Mouse (Mus musculus): ENCODE data around the gene Vmn1r195. TPM values are rescaled to one million over a fixed set of nuclear protein-coding genes. Genes with fewer than 3 reads are reported as not detected.
"Not testable (repeated sequence)": the region's sequence is repeated elsewhere in the genome, so short reads cannot be mapped to it uniquely, and the experiment has no call there.

The Vmn1r195 gene
- polyA plus RNA-seq (2014; fragmentation: Nextera tagmentation; extraction: Ambion mirVana), result not detected in 2 replicates

DNA sequence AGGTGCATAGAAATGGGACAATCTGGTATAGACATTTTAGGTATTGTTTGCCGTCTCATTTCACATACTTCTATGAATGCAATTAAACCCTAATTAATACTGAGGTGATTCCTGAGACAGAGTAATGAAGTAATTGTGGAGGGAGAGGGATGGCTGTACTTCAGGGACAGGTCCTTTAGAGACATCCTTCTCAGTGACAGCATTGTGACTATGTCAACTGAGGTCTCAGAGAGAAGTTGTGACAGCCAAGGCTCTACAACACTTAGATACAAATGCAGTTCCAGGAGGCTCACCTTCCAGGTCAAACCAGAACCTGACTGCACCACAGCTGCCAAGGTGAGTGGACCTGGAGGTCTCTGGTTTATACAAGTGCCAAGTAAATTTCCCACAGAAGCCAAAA, at the start of gene Vmn1r195:
Gene Vmn1r195, plus strand, starts transcription at position 301 of the 400 bp plus-strand sequence.
- H3K27ac ChIP-seq (ENCODE audit: low read depth, low read length); H3K4me3 ChIP-seq (ENCODE audit: low read depth, low read length); H3K36me3 ChIP-seq (ENCODE audit: control insufficient read depth, insufficient read depth, low read length); H3K4me2 ChIP-seq; ATAC-seq (replicated peaks; ENCODE audit: insufficient number of reproducible peaks, low FRiP score, low TSS enrichment); H3K27me3 ChIP-seq (ENCODE audit: control insufficient read depth, insufficient read depth, low read length); H3K9ac ChIP-seq (ENCODE audit: low read depth, low read length); H3K4me1 ChIP-seq (ENCODE audit: control insufficient read depth, insufficient read depth, low read length); H3K9me3 ChIP-seq (replicated peaks; ENCODE audit: control insufficient read depth, low read length): not testable (repeated sequence)
- 84% methylated on average over 1 of the region's 1 CpGs for WGBS (ENCODE audit: insufficient replicate concordance)

DNA sequence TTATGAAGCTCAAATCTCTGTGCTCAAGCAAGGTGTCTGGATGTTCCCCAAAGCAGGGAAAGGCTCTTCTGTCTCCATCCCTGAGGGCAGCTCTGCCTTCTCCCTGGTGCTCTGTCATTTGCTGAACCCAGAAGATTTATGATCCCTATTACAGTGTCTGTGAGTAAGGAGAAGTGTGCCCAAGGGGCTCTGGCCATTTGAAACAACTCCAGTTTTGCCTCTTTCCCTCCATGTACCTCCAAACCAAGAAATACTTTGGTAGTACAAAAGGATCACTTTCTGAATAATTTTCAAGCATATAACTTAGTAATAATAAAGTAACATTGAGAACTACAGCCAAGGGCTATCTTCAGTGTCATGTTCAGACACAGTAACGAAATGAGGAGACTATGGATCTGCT, 47.3 kb upstream of the Vmn1r195 start, which contains the start of gene Vmn1r193:
Gene Vmn1r193, minus strand, starts transcription at position 101 of the 400 bp plus-strand sequence.
- not testable (repeated sequence) for H3K36me3 ChIP-seq (ENCODE audit: control insufficient read depth, insufficient read depth, low read length); H3K27me3 ChIP-seq (ENCODE audit: control insufficient read depth, insufficient read depth, low read length); H3K27ac ChIP-seq (ENCODE audit: low read depth, low read length); H3K9ac ChIP-seq (ENCODE audit: low read depth, low read length); H3K4me2 ChIP-seq; H3K4me3 ChIP-seq (ENCODE audit: low read depth, low read length); H3K4me1 ChIP-seq (ENCODE audit: control insufficient read depth, insufficient read depth, low read length); H3K9me3 ChIP-seq (replicated peaks; ENCODE audit: control insufficient read depth, low read length); ATAC-seq (replicated peaks; ENCODE audit: insufficient number of reproducible peaks, low FRiP score, low TSS enrichment)
- 51% methylated on average over 1 of the region's 1 CpGs for WGBS (ENCODE audit: insufficient replicate concordance)

DNA sequence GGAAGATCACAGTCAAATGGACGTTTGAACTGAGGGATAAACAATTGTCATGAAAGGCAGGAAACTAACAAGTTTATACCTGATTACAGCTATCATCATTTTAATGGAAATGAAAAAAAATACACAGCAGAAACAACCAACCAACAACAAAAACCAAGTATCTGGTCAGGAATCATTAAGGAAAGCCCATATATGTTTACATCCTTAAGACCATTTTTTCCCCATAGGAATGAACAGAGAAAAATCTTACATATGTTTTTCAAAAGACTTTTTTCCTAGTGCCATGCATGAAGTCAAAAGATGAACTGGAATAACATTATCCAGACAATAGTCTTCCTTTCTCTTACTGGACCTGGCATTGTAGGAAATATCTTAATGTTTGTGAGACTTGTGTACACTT, 26.4 kb upstream of the Vmn1r195 start, which contains the start of gene Vmn1r194:
Gene Vmn1r194, plus strand, starts transcription at position 301 of the 400 bp plus-strand sequence.
- no peaks in the 10 kb centered on the region for H3K27me3 ChIP-seq (ENCODE audit: control insufficient read depth, insufficient read depth, low read length)
- no peaks in the 10 kb centered on the region for H3K9me3 ChIP-seq (replicated peaks; ENCODE audit: control insufficient read depth, low read length)
- H3K36me3 ChIP-seq (ENCODE audit: control insufficient read depth, insufficient read depth, low read length), result no peaks in the 10 kb centered on the region
- H3K4me3 ChIP-seq (ENCODE audit: low read depth, low read length), result no peak within 1 kb of the TSS
- H3K4me1 ChIP-seq (ENCODE audit: control insufficient read depth, insufficient read depth, low read length), result no peaks in the 10 kb centered on the region
- H3K27ac ChIP-seq (ENCODE audit: low read depth, low read length), result no peak within 1 kb of the TSS
- no peak for ATAC-seq (replicated peaks; ENCODE audit: insufficient number of reproducible peaks, low FRiP score, low TSS enrichment)
- WGBS (ENCODE audit: insufficient replicate concordance), result 32% methylated on average over 1 of the region's 1 CpGs
- H3K9ac ChIP-seq (ENCODE audit: low read depth, low read length), result no peak within 1 kb of the TSS
- H3K4me2 ChIP-seq, result no peak within 1 kb of the TSS

DNA sequence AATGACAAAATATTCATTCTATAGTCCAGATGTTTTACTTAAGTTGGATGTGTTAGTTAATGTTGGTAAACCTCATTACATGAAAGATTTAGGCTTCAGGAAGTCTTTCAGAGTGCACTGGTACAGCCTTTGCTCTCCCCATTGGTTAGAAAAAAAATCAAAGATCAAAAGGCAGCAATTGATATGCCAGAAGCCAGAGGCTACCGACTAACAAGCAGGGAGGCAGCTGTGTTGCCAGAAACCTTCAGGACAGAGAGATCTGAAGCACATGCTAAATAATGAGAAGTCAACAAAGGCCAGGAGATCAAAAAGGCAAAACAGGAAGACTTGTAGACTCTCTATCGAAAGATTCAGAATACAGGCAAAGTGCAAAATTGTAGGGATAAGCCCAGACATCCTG, 1.4 kb downstream of the Vmn1r195 start:
- WGBS (ENCODE audit: insufficient replicate concordance), result 58% methylated on average over 2 of the region's 2 CpGs
- no peaks in the 10 kb centered on the region for H3K27me3 ChIP-seq (ENCODE audit: control insufficient read depth, insufficient read depth, low read length)
- no peak for ATAC-seq (replicated peaks; ENCODE audit: insufficient number of reproducible peaks, low FRiP score, low TSS enrichment)

DNA sequence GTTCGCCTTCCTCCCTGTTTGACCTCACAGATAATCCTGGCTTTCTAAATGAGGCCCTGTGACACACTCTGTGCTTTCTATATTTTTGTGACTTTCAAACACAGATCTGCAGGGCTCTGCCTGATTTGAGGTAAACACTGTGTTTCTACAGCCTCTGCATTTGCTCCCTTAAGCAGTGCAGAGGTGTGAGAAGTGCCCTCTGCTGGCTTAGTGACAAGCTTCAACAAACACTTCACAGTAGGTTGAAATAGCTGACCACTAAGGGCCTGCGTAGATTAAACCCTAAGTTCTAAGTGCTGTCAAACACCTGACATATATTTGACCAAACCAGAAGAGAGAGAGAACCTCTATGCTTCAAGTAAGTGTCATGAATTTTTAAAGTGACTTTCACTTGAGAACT, 14.3 kb downstream of the Vmn1r195 start:
- Histone ChIP-seq H3K4me3 (ENCODE audit: low read depth, low read length) (no peak overlapping the region), H3K4me1 (ENCODE audit: control insufficient read depth, insufficient read depth, low read length) (no peaks in the 10 kb centered on the region), H3K27me3 (ENCODE audit: control insufficient read depth, insufficient read depth, low read length) (no peaks in the 10 kb centered on the region), H3K27ac (ENCODE audit: low read depth, low read length) (no peak overlapping the region), H3K36me3 (ENCODE audit: control insufficient read depth, insufficient read depth, low read length) (no peaks in the 10 kb centered on the region), H3K9me3 (replicated peaks; ENCODE audit: control insufficient read depth, low read length) (no peaks in the 10 kb centered on the region), H3K9ac (ENCODE audit: low read depth, low read length) (no peak overlapping the region), H3K4me2 (no peak overlapping the region)
- 59% methylated on average over 2 of the region's 2 CpGs for WGBS (ENCODE audit: insufficient replicate concordance)
- ATAC-seq (replicated peaks; ENCODE audit: insufficient number of reproducible peaks, low FRiP score, low TSS enrichment), result no peak; the same call in 1 of the 2 replicates

More for the DNA sequence above, 1.4 kb downstream of the Vmn1r195 start:
- Histone ChIP-seq H3K4me2 (no peak overlapping the region), H3K4me3 (ENCODE audit: low read depth, low read length) (no peak overlapping the region), H3K9me3 (replicated peaks; ENCODE audit: control insufficient read depth, low read length) (no peaks in the 10 kb centered on the region), H3K36me3 (ENCODE audit: control insufficient read depth, insufficient read depth, low read length) (no peaks in the 10 kb centered on the region), H3K4me1 (ENCODE audit: control insufficient read depth, insufficient read depth, low read length) (no peaks in the 10 kb centered on the region), H3K27ac (ENCODE audit: low read depth, low read length) (no peak overlapping the region), H3K9ac (ENCODE audit: low read depth, low read length) (no peak overlapping the region)

DNA sequence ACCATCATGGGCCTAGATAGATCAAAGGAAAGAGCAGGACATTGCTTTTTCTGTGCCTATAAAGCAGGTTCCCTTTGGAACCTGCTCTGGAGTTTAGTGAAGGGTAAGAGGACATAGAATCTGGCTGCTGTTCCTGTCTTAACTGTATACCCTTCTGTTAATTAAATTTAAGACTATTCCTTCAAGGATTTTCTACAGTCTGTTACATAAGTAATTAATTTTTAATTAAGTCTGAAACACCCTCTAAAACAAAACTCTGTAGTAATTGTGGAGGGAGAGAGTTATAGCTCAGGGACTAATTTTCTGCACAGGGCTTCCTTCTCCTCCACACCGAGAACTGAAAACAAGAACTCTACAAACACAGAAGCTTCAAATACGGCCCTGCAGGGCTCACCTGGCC, 19.3 kb downstream of the Vmn1r195 start, which contains the start of gene Vmn1r196:
Gene Vmn1r196, plus strand, starts transcription at position 301 of the 400 bp plus-strand sequence.
- H3K4me1 ChIP-seq (ENCODE audit: control insufficient read depth, insufficient read depth, low read length), result no peaks in the 10 kb centered on the region
- no peak within 1 kb of the TSS for H3K4me3 ChIP-seq (ENCODE audit: low read depth, low read length)
- H3K27ac ChIP-seq (ENCODE audit: low read depth, low read length), result no peak within 1 kb of the TSS
- 59% methylated on average over 2 of the region's 2 CpGs for WGBS (ENCODE audit: insufficient replicate concordance)
- no peak for ATAC-seq (replicated peaks; ENCODE audit: insufficient number of reproducible peaks, low FRiP score, low TSS enrichment)
- H3K4me2 ChIP-seq, result no peak within 1 kb of the TSS
- no peak within 1 kb of the TSS for H3K9ac ChIP-seq (ENCODE audit: low read depth, low read length)
- H3K9me3 ChIP-seq (replicated peaks; ENCODE audit: control insufficient read depth, low read length), result no peaks in the 10 kb centered on the region
- H3K27me3 ChIP-seq (ENCODE audit: control insufficient read depth, insufficient read depth, low read length), result no peaks in the 10 kb centered on the region
- H3K36me3 ChIP-seq (ENCODE audit: control insufficient read depth, insufficient read depth, low read length), result no peaks in the 10 kb centered on the region

DNA sequence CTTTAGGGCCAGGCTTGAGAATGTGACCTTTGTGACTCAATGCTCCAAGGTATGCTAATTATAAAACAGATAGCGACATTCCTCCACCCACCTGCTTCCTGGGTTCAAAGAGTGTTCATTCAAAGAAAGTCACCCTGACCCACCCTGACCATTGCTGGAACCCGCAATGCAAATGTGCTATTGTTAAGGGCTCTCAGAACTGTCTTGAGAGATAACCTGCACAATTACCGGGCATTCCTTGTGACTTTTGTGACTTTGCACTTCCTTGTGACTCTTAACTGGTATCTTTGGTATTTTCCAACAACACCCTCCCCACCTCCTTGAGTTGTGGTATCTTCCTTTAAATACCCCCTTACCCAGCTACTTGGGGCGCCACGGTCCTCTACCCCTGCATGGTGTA, 37.8 kb downstream of the Vmn1r195 start:
- 83% methylated on average over 5 of the region's 5 CpGs for WGBS (ENCODE audit: insufficient replicate concordance)
- not testable (repeated sequence) for H3K27ac ChIP-seq (ENCODE audit: low read depth, low read length)

DNA sequence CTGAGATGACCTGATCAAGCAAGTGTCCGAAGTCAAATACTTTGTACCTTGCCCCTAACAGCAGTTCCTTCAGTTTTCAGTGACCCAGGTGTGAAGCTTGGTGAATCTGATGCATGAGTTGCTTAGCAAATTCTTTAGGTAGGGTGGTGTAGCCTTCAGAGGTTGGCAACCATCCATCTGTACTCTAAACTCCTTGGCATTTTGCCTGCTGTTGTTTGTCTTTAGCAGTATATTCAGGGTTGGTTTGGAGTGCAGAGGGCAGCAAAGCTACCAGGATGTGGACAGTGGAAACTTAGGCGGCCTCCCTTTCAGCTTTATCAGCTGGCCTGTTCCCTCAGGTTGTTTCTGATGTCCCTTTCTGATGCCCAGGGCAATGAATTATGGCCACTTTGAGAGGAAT, 45.0 kb downstream of the Vmn1r195 start:
- Histone ChIP-seq H3K9me3 (replicated peaks; ENCODE audit: control insufficient read depth, low read length) (no peaks in the 10 kb centered on the region; the same call in 1 of the 2 replicates), H3K4me2 (no peak overlapping the region), H3K9ac (ENCODE audit: low read depth, low read length) (no peak overlapping the region), H3K36me3 (ENCODE audit: control insufficient read depth, insufficient read depth, low read length) (no peaks in the 10 kb centered on the region), H3K4me3 (ENCODE audit: low read depth, low read length) (no peak overlapping the region), H3K27me3 (ENCODE audit: control insufficient read depth, insufficient read depth, low read length) (no peaks in the 10 kb centered on the region), H3K4me1 (ENCODE audit: control insufficient read depth, insufficient read depth, low read length) (no peaks in the 10 kb centered on the region), H3K27ac (ENCODE audit: low read depth, low read length) (no peak overlapping the region)
- no peak for ATAC-seq (replicated peaks; ENCODE audit: insufficient number of reproducible peaks, low FRiP score, low TSS enrichment)
- WGBS (ENCODE audit: insufficient replicate concordance), result 70% methylated on average over 2 of the region's 2 CpGs

More for the DNA sequence above, 37.8 kb downstream of the Vmn1r195 start:
- not testable (repeated sequence) for H3K4me2 ChIP-seq; H3K4me1 ChIP-seq (ENCODE audit: control insufficient read depth, insufficient read depth, low read length); H3K9me3 ChIP-seq (replicated peaks; ENCODE audit: control insufficient read depth, low read length); H3K4me3 ChIP-seq (ENCODE audit: low read depth, low read length); H3K27me3 ChIP-seq (ENCODE audit: control insufficient read depth, insufficient read depth, low read length); H3K9ac ChIP-seq (ENCODE audit: low read depth, low read length); ATAC-seq (replicated peaks; ENCODE audit: insufficient number of reproducible peaks, low FRiP score, low TSS enrichment); H3K36me3 ChIP-seq (ENCODE audit: control insufficient read depth, insufficient read depth, low read length)

DNA sequence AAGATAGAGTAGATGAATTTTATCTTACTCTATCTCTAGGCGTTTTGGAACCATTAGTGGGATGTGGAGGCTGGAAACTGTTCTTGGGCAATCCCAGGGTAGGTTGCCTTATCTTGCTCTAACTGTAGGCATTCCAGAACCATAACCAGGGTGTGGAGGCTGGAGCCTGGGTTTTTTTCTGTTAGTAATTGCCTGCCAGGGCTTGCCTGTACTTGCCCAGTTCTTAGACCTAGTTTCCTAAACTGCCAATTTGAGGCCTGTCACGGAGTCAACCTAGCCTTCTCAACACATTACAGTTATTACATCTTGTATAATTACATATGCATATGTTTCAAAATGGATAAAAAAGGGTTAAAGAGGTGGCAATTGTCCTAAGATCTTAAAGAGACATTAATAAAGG, 47.0 kb downstream of the Vmn1r195 start:
- WGBS (ENCODE audit: insufficient replicate concordance), result 71% methylated on average over 2 of the region's 2 CpGs
- no peak overlapping the region for H3K9ac ChIP-seq (ENCODE audit: low read depth, low read length)

More for the DNA sequence above, 47.0 kb downstream of the Vmn1r195 start:
- H3K4me1 ChIP-seq (ENCODE audit: control insufficient read depth, insufficient read depth, low read length), result no peaks in the 10 kb centered on the region
- H3K27ac ChIP-seq (ENCODE audit: low read depth, low read length), result no peak overlapping the region
- H3K36me3 ChIP-seq (ENCODE audit: control insufficient read depth, insufficient read depth, low read length), result no peaks in the 10 kb centered on the region
- no peak overlapping the region for H3K4me3 ChIP-seq (ENCODE audit: low read depth, low read length)
- H3K9me3 ChIP-seq (replicated peaks; ENCODE audit: control insufficient read depth, low read length), result no peaks in the 10 kb centered on the region; the same call in 1 of the 2 replicates
- H3K4me2 ChIP-seq, result no peak overlapping the region
- H3K27me3 ChIP-seq (ENCODE audit: control insufficient read depth, insufficient read depth, low read length), result no peaks in the 10 kb centered on the region
- ATAC-seq (replicated peaks; ENCODE audit: insufficient number of reproducible peaks, low FRiP score, low TSS enrichment), result no peak
